In genomic region chr9:80441096-80441710, GRCm38 (mm10) we compare ENCODE assay signal across 27 mouse cellular contexts. TPM values are rescaled to one million over a fixed set of nuclear protein-coding genes. Genes with fewer than 3 reads are reported as not detected.
A peak's percentile ranks its signal among the peaks of the same experiment; 100 is the strongest.
DNase-seq lines count a peak whose midpoint lies in the region; ATAC-seq and TF ChIP-seq lines count a peak whose summit lies in the region.
"Had no signal": no experiment of that assay in that cellular context is flagged by ENCODE, and none has a peak within 500 bp of the region (broad histone marks: within the 10 kb centered on the region; RNA-seq: fewer than 3 reads in every experiment).

No protein-coding gene starts in this region.

- H3K27me3 ChIP-seq in neural tube, embryonic 14.5 days (ENCODE audit: control insufficient read depth, insufficient read depth, low read length) = no peaks in the 10 kb centered on the region
- H3K27me3 ChIP-seq in thymus, adult 2 months (ENCODE audit: control insufficient read depth, insufficient read depth, low read length) = no peaks in the 10 kb centered on the region
- H3K27me3 ChIP-seq in hindbrain, embryonic 12.5 days = no peaks in the 10 kb centered on the region
- H3K27me3 ChIP-seq: CH12.LX; embryonic facial prominence, embryonic 15.5 days; heart, embryonic 15.5 days; hindbrain, embryonic 15.5 days had no signal

- 66% methylated on average over 5 of the region's 5 CpGs for WGBS in neural tube, embryonic 14.5 days
- 4% methylated on average over 5 of the region's 5 CpGs for WGBS in thymus, adult 2 months
- WGBS in hindbrain, embryonic 12.5 days = 61% methylated on average over 5 of the region's 5 CpGs

- no peak overlapping the region for H3K4me3 ChIP-seq in neural tube, embryonic 14.5 days (ENCODE audit: low read depth, low read length)
- H3K4me3 ChIP-seq in thymus, adult 2 months (ENCODE audit: control insufficient read depth, insufficient read depth, low read length) = no peak overlapping the region
- no peak overlapping the region for H3K4me3 ChIP-seq in hindbrain, embryonic 12.5 days
- H3K4me3 ChIP-seq: embryonic facial prominence, embryonic 15.5 days; erythroblast, embryonic 14.5 days; forebrain, embryonic 10.5 days; heart, adult 2 months; heart, embryonic 15.5 days; hindbrain, embryonic 10.5 days; hindbrain, embryonic 15.5 days had no signal

- TF ChIP-seq POLR2A in thymus, adult 2 months (IDR thresholded peaks at IDR 0.05; ENCODE audit: control insufficient read depth, extremely low read depth, insufficient read depth, low read length, poor library complexity) = no peak

- H3K9me3 ChIP-seq in neural tube, embryonic 14.5 days (ENCODE audit: control insufficient read depth, low read length) = no peaks in the 10 kb centered on the region
- H3K9me3 ChIP-seq in hindbrain, embryonic 12.5 days (replicated peaks) = no peaks in the 10 kb centered on the region
- H3K9me3 ChIP-seq: embryonic facial prominence, embryonic 15.5 days; forebrain, embryonic 10.5 days; heart, embryonic 15.5 days; hindbrain, embryonic 10.5 days; hindbrain, embryonic 15.5 days had no signal

- H3K4me1 ChIP-seq in neural tube, embryonic 14.5 days (ENCODE audit: control insufficient read depth, insufficient read depth, low read length) = no peaks in the 10 kb centered on the region
- H3K4me1 ChIP-seq in thymus, adult 2 months (replicated peaks; ENCODE audit: control insufficient read depth, insufficient read depth, low read length) = peaks cover 3% of the 10 kb centered on the region
- H3K4me1 ChIP-seq in hindbrain, embryonic 12.5 days = no peaks in the 10 kb centered on the region
- H3K4me1 ChIP-seq: embryonic facial prominence, embryonic 15.5 days; forebrain, embryonic 10.5 days; heart, embryonic 15.5 days; hindbrain, embryonic 10.5 days; hindbrain, embryonic 15.5 days had no signal

- H3K4me2 ChIP-seq in neural tube, embryonic 14.5 days (ENCODE audit: low read depth, low read length) = no peak overlapping the region
- no peak overlapping the region for H3K4me2 ChIP-seq in hindbrain, embryonic 12.5 days (replicated peaks)
- H3K4me2 ChIP-seq: embryonic facial prominence, embryonic 15.5 days; heart, embryonic 11.5 days; heart, embryonic 15.5 days; hindbrain, embryonic 15.5 days had no signal

- H3K36me3 ChIP-seq in neural tube, embryonic 14.5 days (ENCODE audit: control insufficient read depth, insufficient read depth, low read length) = no peaks in the 10 kb centered on the region
- H3K36me3 ChIP-seq in thymus, adult 2 months (ENCODE audit: control insufficient read depth, insufficient read depth, low read length) = no peaks in the 10 kb centered on the region
- no peaks in the 10 kb centered on the region for H3K36me3 ChIP-seq in hindbrain, embryonic 12.5 days
- H3K36me3 ChIP-seq: embryonic facial prominence, embryonic 15.5 days; forebrain, embryonic 10.5 days; heart, embryonic 15.5 days; hindbrain, embryonic 10.5 days; hindbrain, embryonic 15.5 days had no signal

- no peak for DNase-seq in neural tube, embryonic 10.5 days (ENCODE audit: extremely low spot score, low spot score)
- DNase-seq in thymus, postnatal 25 days = peak; percentile 16
- DNase-seq in thymus, adult 2 months = no peak
- DNase-seq in thymus, postnatal 4 days = peak; percentile 11
- DNase-seq in layer of hippocampus, adult 11-12 months (ENCODE audit: low spot score) = no peak
- DNase-seq: adrenal gland, postnatal 14 days; cerebellum, adult 2 months; embryo, embryonic 11 days; heart, adult 2 months; heart, postnatal 14 days had no signal

- H3K27ac ChIP-seq in neural tube, embryonic 14.5 days (ENCODE audit: low read depth, low read length) = no peak overlapping the region
- H3K27ac ChIP-seq in thymus, adult 2 months (ENCODE audit: control insufficient read depth, insufficient read depth, low read length) = no peak overlapping the region
- H3K27ac ChIP-seq in hindbrain, embryonic 12.5 days = no peak overlapping the region
- H3K27ac ChIP-seq: embryonic facial prominence, embryonic 15.5 days; forebrain, embryonic 10.5 days; heart, adult 2 months; heart, embryonic 15.5 days; hindbrain, embryonic 10.5 days; hindbrain, embryonic 15.5 days had no signal

- H3K9ac ChIP-seq in neural tube, embryonic 14.5 days (replicated peaks; ENCODE audit: low read depth, low read length) = no peak overlapping the region
- H3K9ac ChIP-seq in hindbrain, embryonic 12.5 days = no peak overlapping the region
- H3K9ac ChIP-seq: embryonic facial prominence, embryonic 15.5 days; heart, embryonic 15.5 days; hindbrain, embryonic 15.5 days had no signal

- no peak for TF ChIP-seq CTCF in thymus, adult 2 months (IDR thresholded peaks at IDR 0.05; ENCODE audit: borderline replicate concordance, control insufficient read depth, extremely low read depth, insufficient read depth, low read length, poor library complexity)

- ATAC-seq in neural tube, embryonic 14.5 days (ENCODE audit: low read depth) = peak; percentile 54; the same call in 1 of the 2 replicates
- 0 out of 2 replicates have a peak, but pooled peaks have one; percentile 33 for ATAC-seq in megakaryocyte, adult 5-6 weeks (ENCODE audit: poor library complexity, severe bottlenecking)
- no peak for ATAC-seq in hindbrain, embryonic 12.5 days (ENCODE audit: low FRiP score)
- ATAC-seq: activated CD4-positive, CD25-positive, alpha-beta regulatory T cell, adult 4 months; forebrain, embryonic 14.5 days; Patski had no signal

RNA-seq across cellular contexts. Expression of gene Impg1, which starts 24.1 kb away (rescaled TPM):
- not detected in 2 replicates for polyA plus RNA-seq in neural tube, embryonic 14.5 days (2014; fragmentation: Nextera tagmentation; extraction: Ambion mirVana)
- polyA plus RNA-seq in thymus, adult 2 months (2012; rRNA removed) = 0.05 and 0.11 TPM in 2 replicates
- not detected in 2 replicates for total RNA-seq in megakaryocyte, adult 5-6 weeks (2015)
- total RNA-seq in megakaryocyte, adult 5-6 weeks (2017) = 0.04 TPM in 1 of 2 replicates, not detected in the other
- not detected in 2 replicates for polyA plus RNA-seq in hindbrain, embryonic 12.5 days (2016; fragmentation: Nextera tagmentation; extraction: Ambion mirVana)
- total RNA-seq: adrenal gland, adult 18-20 months; adrenal gland, postnatal 14 days; gastrocnemius, adult 8-10 months; heart, adult 2 months; heart, postnatal 14 days had no signal
- polyA plus RNA-seq: embryonic facial prominence, embryonic 11.5 days; erythroblast, embryonic 14.5 days; forebrain, embryonic 10.5 days; forebrain, embryonic 14.5 days; heart, adult 2 months; hindbrain, embryonic 10.5 days; hindbrain, embryonic 15.5 days; Patski had no signal

Comparison
In these comparisons a context has a peak if more than half of its experiments do, and no peak if none do; other contexts are left out.
1. DNase-seq: peak in thymus, postnatal 25 days (single experiment) and thymus, postnatal 4 days (single experiment); none in neural tube, embryonic 10.5 days (single experiment), thymus, adult 2 months (single experiment) and layer of hippocampus, adult 11-12 months (single experiment).